Mouse (Mus musculus) forelimb bud, embryonic 11.5 days (tissue): ENCODE measurements around the gene Gabbr2.

ENCODE experiments used
- DNase-seq: peaks from one replicate; pipeline ENCODE4 v3.0.0-alpha.2; 2012; ENCODE audit warnings: low read depth, low spot score

The Gabbr2 gene

GRCm38 (mm10) chr4:46991016-46991958, at the start of gene Gabbr2:
Gene Gabbr2 (minus strand): TSS chr4:46991873.
- DNase-seq = no peak

GRCm38 (mm10) chr4:47039586-47039985, 47.9 kb upstream of the Gabbr2 start:
- no peak for DNase-seq

GRCm38 (mm10) chr4:47037321-47037657, 45.6 kb upstream of the Gabbr2 start:
- DNase-seq = peak; percentile 80

GRCm38 (mm10) chr4:47036486-47037320, 45.0 kb upstream of the Gabbr2 start:
- DNase-seq = no peak

GRCm38 (mm10) chr4:47035536-47035935, 43.9 kb upstream of the Gabbr2 start:
- no peak for DNase-seq

GRCm38 (mm10) chr4:47032171-47032570, 40.5 kb upstream of the Gabbr2 start:
- no peak for DNase-seq

GRCm38 (mm10) chr4:47028791-47029190, 37.1 kb upstream of the Gabbr2 start:
- peak; percentile 33 for DNase-seq

- DNase-seq = no peak
Measured at GRCm38 (mm10) chr4:47023949-47024348, 32.3 kb upstream of the Gabbr2 start.

GRCm38 (mm10) chr4:47022804-47023603, 31.3 kb upstream of the Gabbr2 start:
- DNase-seq = no peak

GRCm38 (mm10) chr4:47020563-47020962, 28.9 kb upstream of the Gabbr2 start:
- DNase-seq = peak; percentile 62

- DNase-seq = no peak
Measured at GRCm38 (mm10) chr4:47015156-47015555, 23.5 kb upstream of the Gabbr2 start.

- no peak for DNase-seq
Measured at GRCm38 (mm10) chr4:47012476-47012875, 20.8 kb upstream of the Gabbr2 start.

GRCm38 (mm10) chr4:47010400-47011231, 18.9 kb upstream of the Gabbr2 start:
- DNase-seq = peak; percentile 24

- DNase-seq = no peak
Measured at GRCm38 (mm10) chr4:47000626-47001395, 9.1 kb upstream of the Gabbr2 start.

GRCm38 (mm10) chr4:46997969-46998368, 6.3 kb upstream of the Gabbr2 start:
- DNase-seq = no peak

- DNase-seq = peak; percentile 81
Measured at GRCm38 (mm10) chr4:46992827-46993473, 1.3 kb upstream of the Gabbr2 start.

- DNase-seq = no peak
Measured at GRCm38 (mm10) chr4:46991959-46992316, 265 bp upstream of the Gabbr2 start.

- DNase-seq = peak; percentile 24
Measured at GRCm38 (mm10) chr4:46990281-46991015, 1.2 kb downstream of the Gabbr2 start.

- DNase-seq = peak; percentile 25
Measured at GRCm38 (mm10) chr4:46989842-46990241, 1.8 kb downstream of the Gabbr2 start.
